Mouse (Mus musculus) frontal cortex, adult (tissue): ENCODE results near the gene Frmpd4.

ENCODE experiments used
- ATAC-seq: cut with Nextera tagmentation; 2 replicates; pipeline ENCODE4 v1.9.2; 2017; ENCODE audit warnings: mild to moderate bottlenecking, moderate library complexity, mixed read lengths; ENCODE audit not compliant: low TSS enrichment

Gene Frmpd4

GRCm38 (mm10) chrX:167597639-167598217 lies 979.3 kb downstream of the Frmpd4 start:
- ATAC-seq: peak; percentile 83

GRCm38 (mm10) chrX:167552827-167553226 lies 1024.2 kb downstream of the Frmpd4 start:
- peak; percentile 90 for ATAC-seq

GRCm38 (mm10) chrX:167523151-167523550 lies 1053.9 kb downstream of the Frmpd4 start:
- 0 out of 2 replicates have a peak, but pooled peaks have one; percentile 23 for ATAC-seq

GRCm38 (mm10) chrX:167522528-167522927 lies 1054.5 kb downstream of the Frmpd4 start:
- no peak for ATAC-seq

GRCm38 (mm10) chrX:167518440-167518839 lies 1058.6 kb downstream of the Frmpd4 start:
- ATAC-seq: peak; percentile 81; the same call in 1 of the 2 replicates

GRCm38 (mm10) chrX:167497780-167498179 lies 1079.3 kb downstream of the Frmpd4 start:
- ATAC-seq: peak; percentile 92

- no peak for ATAC-seq
Measured at GRCm38 (mm10) chrX:167492265-167492664, 1084.8 kb downstream of the Frmpd4 start.

GRCm38 (mm10) chrX:167491589-167492207 lies 1085.3 kb downstream of the Frmpd4 start:
- no peak for ATAC-seq

GRCm38 (mm10) chrX:167483409-167484177 lies 1093.4 kb downstream of the Frmpd4 start:
- no peak for ATAC-seq

- no peak for ATAC-seq
Measured at GRCm38 (mm10) chrX:167477636-167478035, 1099.4 kb downstream of the Frmpd4 start.

- ATAC-seq: no peak
Measured at GRCm38 (mm10) chrX:167434883-167435282, 1142.1 kb downstream of the Frmpd4 start.

- no peak for ATAC-seq
Measured at GRCm38 (mm10) chrX:167433950-167434349, 1143.1 kb downstream of the Frmpd4 start.
